Mouse (Mus musculus): ENCODE measurements around the gene Hebp2. TPM values are rescaled to one million over a fixed set of nuclear protein-coding genes. Genes with fewer than 3 reads are reported as not detected.
"Not testable (repeated sequence)": the region's sequence is repeated elsewhere in the genome, so short reads cannot be mapped to it uniquely, and the experiment has no call there.

Gene Hebp2
- polyA plus RNA-seq (2015; fragmentation: Nextera tagmentation; extraction: Ambion mirVana), result 18.2 and 19.1 TPM in 2 replicates

- DNase-seq (ENCODE audit: low spot score), result peak; percentile 76
These were observed at the start of gene Hebp2 for GRCm38 (mm10) chr10:18545813-18546235. Gene Hebp2 (minus strand): TSS chr10:18546076.

GRCm38 (mm10) chr10:18589455-18589854, 43.6 kb upstream of the Hebp2 start:
- no peaks in the 10 kb centered on the region for H3K4me1 ChIP-seq (replicated peaks; ENCODE audit: insufficient read depth, low read length)
- H3K36me3 ChIP-seq (ENCODE audit: insufficient read depth, low read length), result no peaks in the 10 kb centered on the region
- DNase-seq (ENCODE audit: low spot score), result no peak
- 88% methylated on average over 5 of the region's 5 CpGs for WGBS
- no peak overlapping the region for H3K4me3 ChIP-seq (replicated peaks; ENCODE audit: low read depth, low read length)
- no peak overlapping the region for H3K27ac ChIP-seq
- no peak overlapping the region for H3K4me2 ChIP-seq (ENCODE audit: low read length)
- no peak for TF ChIP-seq CTCF (IDR thresholded peaks at IDR 0.05; ENCODE audit: low read depth)
- no peak for ATAC-seq (replicated peaks; ENCODE audit: low FRiP score, low read depth)
- H3K9me3 ChIP-seq (replicated peaks; ENCODE audit: low read length), result no peaks in the 10 kb centered on the region
- no peak overlapping the region for H3K9ac ChIP-seq (ENCODE audit: low read depth, low read length)
- no peaks in the 10 kb centered on the region for H3K27me3 ChIP-seq (ENCODE audit: insufficient read depth, low read length)

More at GRCm38 (mm10) chr10:18545813-18546235, at the start of gene Hebp2:
- no peaks in the 10 kb centered on the region for H3K9me3 ChIP-seq (replicated peaks; ENCODE audit: low read length)
- peak within 1 kb of the TSS; percentile 62 for H3K9ac ChIP-seq (ENCODE audit: low read depth, low read length)
- peak within 1 kb of the TSS; percentile 60 for H3K4me3 ChIP-seq (replicated peaks; ENCODE audit: low read depth, low read length)
- H3K27me3 ChIP-seq (ENCODE audit: insufficient read depth, low read length), result no peaks in the 10 kb centered on the region
- H3K36me3 ChIP-seq (ENCODE audit: insufficient read depth, low read length), result no peaks in the 10 kb centered on the region
- peak; percentile 89 for ATAC-seq (replicated peaks; ENCODE audit: low FRiP score, low read depth)
- no peak within 1 kb of the TSS for H3K27ac ChIP-seq
- H3K4me1 ChIP-seq (replicated peaks; ENCODE audit: insufficient read depth, low read length), result no peaks in the 10 kb centered on the region
- peak; percentile 80 for TF ChIP-seq CTCF (IDR thresholded peaks at IDR 0.05; ENCODE audit: low read depth)
- 1% methylated on average over 22 of the region's 22 CpGs for WGBS
- H3K4me2 ChIP-seq (ENCODE audit: low read length), result peak within 1 kb of the TSS; percentile 98

- Histone ChIP-seq H3K27me3 (ENCODE audit: insufficient read depth, low read length) (no peaks in the 10 kb centered on the region), H3K4me1 (replicated peaks; ENCODE audit: insufficient read depth, low read length) (no peaks in the 10 kb centered on the region), H3K9me3 (replicated peaks; ENCODE audit: low read length) (no peaks in the 10 kb centered on the region), H3K4me3 (replicated peaks; ENCODE audit: low read depth, low read length) (no peak overlapping the region), H3K36me3 (ENCODE audit: insufficient read depth, low read length) (no peaks in the 10 kb centered on the region), H3K27ac (no peak overlapping the region), H3K9ac (ENCODE audit: low read depth, low read length) (no peak overlapping the region), H3K4me2 (ENCODE audit: low read length) (no peak overlapping the region)
- no peak for DNase-seq (ENCODE audit: low spot score)
- TF ChIP-seq CTCF (IDR thresholded peaks at IDR 0.05; ENCODE audit: low read depth), result no peak
- WGBS, result 30% methylated on average over 7 of the region's 7 CpGs
- no peak for ATAC-seq (replicated peaks; ENCODE audit: low FRiP score, low read depth)
These were observed 38.3 kb upstream of the Hebp2 start for GRCm38 (mm10) chr10:18584188-18584587.

GRCm38 (mm10) chr10:18572581-18572980, 26.7 kb upstream of the Hebp2 start:
- H3K4me2 ChIP-seq (ENCODE audit: low read length), result no peak overlapping the region
- no peaks in the 10 kb centered on the region for H3K4me1 ChIP-seq (replicated peaks; ENCODE audit: insufficient read depth, low read length)
- DNase-seq (ENCODE audit: low spot score) (no peak), ATAC-seq (replicated peaks; ENCODE audit: low FRiP score, low read depth) (no peak)
- no peak overlapping the region for H3K9ac ChIP-seq (ENCODE audit: low read depth, low read length)
- TF ChIP-seq CTCF (IDR thresholded peaks at IDR 0.05; ENCODE audit: low read depth), result peak; percentile 72
- WGBS, result 41% methylated on average over 2 of the region's 2 CpGs
- no peaks in the 10 kb centered on the region for H3K9me3 ChIP-seq (replicated peaks; ENCODE audit: low read length)
- no peaks in the 10 kb centered on the region for H3K36me3 ChIP-seq (ENCODE audit: insufficient read depth, low read length)
- H3K27me3 ChIP-seq (ENCODE audit: insufficient read depth, low read length), result no peaks in the 10 kb centered on the region
- H3K4me3 ChIP-seq (replicated peaks; ENCODE audit: low read depth, low read length), result no peak overlapping the region
- H3K27ac ChIP-seq, result no peak overlapping the region

GRCm38 (mm10) chr10:18562940-18563339, 17.1 kb upstream of the Hebp2 start:
- no peak overlapping the region for H3K9ac ChIP-seq (ENCODE audit: low read depth, low read length)
- H3K4me2 ChIP-seq (ENCODE audit: low read length), result no peak overlapping the region
- ATAC-seq (replicated peaks; ENCODE audit: low FRiP score, low read depth) (no peak; the same call in 1 of the 2 replicates), DNase-seq (ENCODE audit: low spot score) (peak; percentile 42)
- no peaks in the 10 kb centered on the region for H3K36me3 ChIP-seq (ENCODE audit: insufficient read depth, low read length)
- H3K4me1 ChIP-seq (replicated peaks; ENCODE audit: insufficient read depth, low read length), result no peaks in the 10 kb centered on the region
- H3K27ac ChIP-seq, result no peak overlapping the region
- WGBS, result 6% methylated on average over 4 of the region's 4 CpGs
- peak; percentile 89 for TF ChIP-seq CTCF (IDR thresholded peaks at IDR 0.05; ENCODE audit: low read depth)
- H3K9me3 ChIP-seq (replicated peaks; ENCODE audit: low read length), result no peaks in the 10 kb centered on the region
- no peaks in the 10 kb centered on the region for H3K27me3 ChIP-seq (ENCODE audit: insufficient read depth, low read length)
- no peak overlapping the region for H3K4me3 ChIP-seq (replicated peaks; ENCODE audit: low read depth, low read length)

GRCm38 (mm10) chr10:18561445-18561844, 15.6 kb upstream of the Hebp2 start:
- Histone ChIP-seq H3K27ac (no peak overlapping the region), H3K9ac (ENCODE audit: low read depth, low read length) (no peak overlapping the region), H3K27me3 (ENCODE audit: insufficient read depth, low read length) (no peaks in the 10 kb centered on the region), H3K4me3 (replicated peaks; ENCODE audit: low read depth, low read length) (no peak overlapping the region), H3K4me2 (ENCODE audit: low read length) (no peak overlapping the region), H3K36me3 (ENCODE audit: insufficient read depth, low read length) (no peaks in the 10 kb centered on the region), H3K9me3 (replicated peaks; ENCODE audit: low read length) (no peaks in the 10 kb centered on the region), H3K4me1 (replicated peaks; ENCODE audit: insufficient read depth, low read length) (no peaks in the 10 kb centered on the region)
- DNase-seq (ENCODE audit: low spot score), result no peak
- TF ChIP-seq CTCF (IDR thresholded peaks at IDR 0.05; ENCODE audit: low read depth), result peak; percentile 20; the same call in 1 of the 2 replicates
- no peak for ATAC-seq (replicated peaks; ENCODE audit: low FRiP score, low read depth)
- WGBS, result 56% methylated on average over 5 of the region's 5 CpGs

GRCm38 (mm10) chr10:18559076-18559475, 13.2 kb upstream of the Hebp2 start:
- not testable (repeated sequence) for H3K9ac ChIP-seq (ENCODE audit: low read depth, low read length); H3K27ac ChIP-seq; H3K4me2 ChIP-seq (ENCODE audit: low read length); H3K4me1 ChIP-seq (replicated peaks; ENCODE audit: insufficient read depth, low read length); H3K9me3 ChIP-seq (replicated peaks; ENCODE audit: low read length); H3K4me3 ChIP-seq (replicated peaks; ENCODE audit: low read depth, low read length); H3K27me3 ChIP-seq (ENCODE audit: insufficient read depth, low read length); H3K36me3 ChIP-seq (ENCODE audit: insufficient read depth, low read length); ATAC-seq (replicated peaks; ENCODE audit: low FRiP score, low read depth); DNase-seq (ENCODE audit: low spot score)
- 87% methylated on average over 9 of the region's 9 CpGs for WGBS
